Mouse (Mus musculus) liver, embryonic 14.5 days (tissue): Measurements from ENCODE around the gene Bglap3.

Experiments
- CTCF ChIP-seq: IDR thresholded peaks from 2 replicates; pipeline ENCODE4 v1.5.1; 2016; ENCODE audit warnings: antibody characterized with exemption, low read depth, control low read depth
- EP300 ChIP-seq: IDR thresholded peaks from 2 replicates; pipeline ENCODE4 v1.6.1; 2016; ENCODE audit warnings: antibody characterized with exemption, low read depth

GRCm38 (mm10) chr3:88337367-88338020, 35.0 kb downstream of the Bglap3 start:
- TF ChIP-seq CTCF (no peak), EP300 (no peak)
